Mouse (Mus musculus) small intestine, adult 2 months (tissue): Measurements from ENCODE around the gene Bola1. TPM values are rescaled to one million over a fixed set of nuclear protein-coding genes. Genes with fewer than 3 reads are reported as not detected.
"Not testable (repeated sequence)": the region's sequence is repeated elsewhere in the genome, so short reads cannot be mapped to it uniquely, and the experiment has no call there.

Experiments
- H3K27ac ChIP-seq: fragments of 200-500 bp; 2 replicates; pipeline ENCODE4 v1.5.1; 2012; ENCODE audit warnings: low read depth, low read length, control low read depth, inconsistent platforms; ENCODE audit not compliant: insufficient read depth
- H3K27me3 ChIP-seq: fragments of 200-500 bp; 2 replicates; pipeline ENCODE4 v1.6.1; 2012; ENCODE audit warnings: mild to moderate bottlenecking, moderate library complexity, low read length, inconsistent platforms; ENCODE audit not compliant: control insufficient read depth, insufficient read depth
- H3K36me3 ChIP-seq: fragments of 200-500 bp; 2 replicates; pipeline ENCODE4 v1.6.1; 2012; ENCODE audit warnings: mild to moderate bottlenecking, low read length, control low read depth, inconsistent platforms; ENCODE audit not compliant: control insufficient read depth, insufficient read depth
- H3K4me1 ChIP-seq: fragments of 200-500 bp; 2 replicates; pipeline ENCODE4 v1.6.1; 2012; ENCODE audit warnings: low read length, inconsistent platforms, mixed read lengths; ENCODE audit not compliant: control insufficient read depth, insufficient read depth, insufficient read length
- H3K4me3 ChIP-seq: fragments of 200-500 bp; 2 replicates; pipeline ENCODE4 v1.5.1; 2012; ENCODE audit warnings: low read depth, mild to moderate bottlenecking, control low read depth, inconsistent platforms, low read length, moderate library complexity
- CTCF ChIP-seq: fragments of 200-500 bp; IDR thresholded peaks from 2 replicates; pipeline ENCODE4 v1.5.1; 2012; ENCODE audit warnings: low read depth, mild to moderate bottlenecking, control low read depth, inconsistent platforms, low read length, moderate library complexity, mixed read lengths; ENCODE audit not compliant: insufficient replicate concordance, insufficient read length; ENCODE audit errors: extremely low read depth
- POLR2A ChIP-seq: fragments of 200-500 bp; IDR thresholded peaks from 2 replicates; pipeline ENCODE4 v1.6.1; 2012; ENCODE audit warnings: low read depth, mild to moderate bottlenecking, control low read depth, inconsistent platforms, low read length, moderate library complexity
- WGBS: fragments of 180-500 bp; shearing (Covaris S2); methylation state at CpG from one replicate; pipeline ENCODE4 v1.1.7; 2018; 5-methylcytosine and 5-hydroxymethylcytosine counted together
- polyA plus RNA-seq: library from polyadenylated mRNA; depleted of rRNA; stranded (reverse); fragments of >200 nt; gene quantifications from 2 replicates; pipeline ENCODE4 v1.2.3, GENCODE M21; 2012

Bola1 gene
- polyA plus RNA-seq, 1 experiment, result 66.0 TPM

DNA sequence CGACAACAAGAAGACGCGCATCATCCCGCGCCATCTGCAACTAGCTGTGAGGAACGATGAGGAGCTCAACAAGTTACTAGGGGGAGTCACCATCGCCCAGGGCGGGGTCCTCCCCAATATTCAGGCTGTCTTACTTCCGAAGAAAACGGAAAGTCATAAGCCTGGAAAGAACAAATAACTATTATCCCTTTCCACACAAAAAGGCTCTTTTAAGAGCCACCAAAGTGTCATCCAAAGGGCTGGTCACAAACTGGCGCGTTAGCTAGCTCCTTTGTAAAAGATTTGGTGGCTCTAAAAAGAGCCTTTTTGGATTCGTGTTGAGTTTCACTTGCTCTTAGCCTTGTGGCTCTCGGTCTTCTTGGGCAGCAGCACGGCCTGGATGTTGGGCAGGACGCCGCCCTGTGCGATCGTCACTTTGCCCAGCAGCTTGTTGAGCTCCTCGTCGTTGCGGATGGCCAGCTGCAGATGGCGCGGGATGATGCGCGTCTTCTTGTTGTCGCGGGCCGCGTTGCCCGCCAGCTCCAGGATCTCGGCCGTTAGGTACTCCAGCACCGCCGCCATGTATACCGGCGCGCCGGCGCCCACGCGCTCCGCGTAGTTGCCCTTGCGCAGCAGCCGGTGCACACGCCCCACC is 739 bp upstream of the Bola1 start:
- H3K36me3 ChIP-seq, H3K27me3 ChIP-seq, H3K4me1 ChIP-seq: not testable (repeated sequence)
- Histone ChIP-seq H3K27ac (peak overlapping the region; percentile 99), H3K4me3 (peak overlapping the region; percentile 80)
- TF ChIP-seq POLR2A, result peak; percentile 64; the same call in 1 of the 2 replicates
- WGBS, result under 1% methylated on average over 37 of the region's 47 CpGs

DNA sequence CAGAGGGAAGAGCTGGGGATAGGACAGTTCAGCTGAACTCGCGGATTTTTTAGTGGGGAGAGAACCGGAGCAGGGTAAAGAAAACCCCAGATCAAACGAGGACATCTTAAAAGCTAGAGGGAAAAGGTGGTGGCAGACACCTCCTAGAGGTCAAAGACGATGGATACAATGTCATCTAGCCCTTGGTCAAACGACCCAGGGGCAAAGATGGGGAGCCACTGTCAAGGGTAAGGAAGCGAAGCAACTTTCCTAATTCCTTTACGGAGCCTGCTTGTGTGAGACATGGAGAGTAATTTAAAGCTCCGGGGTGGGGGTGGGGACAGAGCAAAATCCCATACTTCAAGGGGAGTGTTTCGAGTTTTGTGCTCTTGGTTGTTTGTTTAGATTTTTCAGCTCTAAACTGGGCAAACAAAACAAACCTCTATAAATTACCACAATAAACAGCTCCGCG is 293 bp downstream of the Bola1 start:
- peak overlapping the region; percentile 99 for H3K27ac ChIP-seq
- H3K4me3 ChIP-seq, result peak overlapping the region; percentile 62
- H3K36me3 ChIP-seq, result no peaks in the 10 kb centered on the region
- TF ChIP-seq POLR2A (no peak), CTCF (peak; percentile 24; the same call in 1 of the 2 replicates)
- peaks cover 3% of the 10 kb centered on the region; the same call in 1 of the 2 replicates for H3K4me1 ChIP-seq
- H3K27me3 ChIP-seq, result no peaks in the 10 kb centered on the region
- WGBS, result under 1% methylated on average over 12 of the region's 12 CpGs

GRCm38 (mm10) chr3:96209242-96209641 is 10.3 kb downstream of the Bola1 start:
- TF ChIP-seq CTCF (peak; percentile 35; the same call in 1 of the 2 replicates), POLR2A (no peak)
- H3K27ac ChIP-seq, result no peak overlapping the region

DNA sequence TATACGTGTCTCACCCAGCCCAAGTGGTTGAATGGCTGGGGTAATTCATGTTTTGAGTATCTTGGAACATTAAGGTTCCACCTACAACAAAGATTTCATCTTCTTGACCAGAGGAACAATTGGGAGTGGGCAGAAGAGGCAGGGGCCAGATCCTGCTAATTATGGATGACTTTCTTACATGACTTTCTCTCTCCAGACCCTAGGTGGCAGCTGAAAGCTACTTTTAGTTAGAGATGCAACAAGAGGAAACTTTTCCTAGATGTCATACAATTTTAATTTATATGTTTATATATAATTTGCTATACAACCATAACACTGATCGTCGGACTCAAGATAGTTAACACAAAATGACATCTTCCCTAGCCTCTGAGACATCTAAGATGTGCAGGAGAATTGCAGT is 11.7 kb downstream of the Bola1 start:
- no peaks in the 10 kb centered on the region for H3K36me3 ChIP-seq
- 64% methylated on average over 3 of the region's 3 CpGs for WGBS
- H3K27ac ChIP-seq, result no peak overlapping the region
- H3K4me3 ChIP-seq, result no peak overlapping the region
- no peak for TF ChIP-seq CTCF
- no peak for TF ChIP-seq POLR2A
- no peaks in the 10 kb centered on the region; the same call in 1 of the 2 replicates for H3K4me1 ChIP-seq
- H3K27me3 ChIP-seq, result peaks cover 9% of the 10 kb centered on the region

More at GRCm38 (mm10) chr3:96209242-96209641, 10.3 kb downstream of the Bola1 start:
- WGBS, result 37% methylated on average over 15 of the region's 15 CpGs
- Histone ChIP-seq H3K36me3 (no peaks in the 10 kb centered on the region), H3K4me1 (no peaks in the 10 kb centered on the region; the same call in 1 of the 2 replicates), H3K4me3 (no peak overlapping the region), H3K27me3 (peaks cover 9% of the 10 kb centered on the region)

- Histone ChIP-seq H3K4me3 (no peak overlapping the region), H3K27ac (no peak overlapping the region), H3K36me3 (no peaks in the 10 kb centered on the region), H3K4me1 (peaks cover 3% of the 10 kb centered on the region; the same call in 1 of the 2 replicates), H3K27me3 (no peaks in the 10 kb centered on the region)
- 82% methylated on average over 2 of the region's 2 CpGs for WGBS
- TF ChIP-seq POLR2A (no peak), CTCF (no peak)
These were observed 19.8 kb downstream of the Bola1 start for GRCm38 (mm10) chr3:96199731-96200130.

- not testable (repeated sequence) for H3K27me3 ChIP-seq, H3K4me3 ChIP-seq
- 22% methylated on average over 8 of the region's 8 CpGs for WGBS
These were observed 20.8 kb downstream of the Bola1 start for GRCm38 (mm10) chr3:96198601-96199251.

GRCm38 (mm10) chr3:96198181-96198580 is 21.3 kb downstream of the Bola1 start:
- TF ChIP-seq CTCF (no peak), POLR2A (no peak)
- Histone ChIP-seq H3K4me1 (peaks cover 3% of the 10 kb centered on the region; the same call in 1 of the 2 replicates), H3K27me3 (no peaks in the 10 kb centered on the region), H3K4me3 (peak overlapping the region; percentile 49), H3K27ac (peak overlapping the region; percentile 21), H3K36me3 (no peaks in the 10 kb centered on the region)
- under 1% methylated on average over 6 of the region's 6 CpGs for WGBS

More at GRCm38 (mm10) chr3:96198601-96199251, 20.8 kb downstream of the Bola1 start:
- H3K27ac ChIP-seq, H3K4me1 ChIP-seq, H3K36me3 ChIP-seq: not testable (repeated sequence)
